Mouse (Mus musculus) thymus, adult 2 months (tissue): ENCODE data around the gene Cetn4.

Source experiments
- CTCF ChIP-seq: fragments of 200-500 bp; IDR thresholded peaks from 2 replicates; pipeline ENCODE4 v1.5.1; 2012; ENCODE audit warnings: mild to moderate bottlenecking, control low read depth, low read length, moderate library complexity, borderline replicate concordance; ENCODE audit not compliant: control insufficient read depth, poor library complexity, insufficient read depth; ENCODE audit errors: extremely low read depth
- POLR2A ChIP-seq: fragments of 200-500 bp; IDR thresholded peaks from 2 replicates; pipeline ENCODE4 v1.6.1; 2012; ENCODE audit warnings: mild to moderate bottlenecking, low read length, control low read depth, moderate library complexity; ENCODE audit not compliant: control insufficient read depth, poor library complexity, insufficient read depth; ENCODE audit errors: extremely low read depth

DNA sequence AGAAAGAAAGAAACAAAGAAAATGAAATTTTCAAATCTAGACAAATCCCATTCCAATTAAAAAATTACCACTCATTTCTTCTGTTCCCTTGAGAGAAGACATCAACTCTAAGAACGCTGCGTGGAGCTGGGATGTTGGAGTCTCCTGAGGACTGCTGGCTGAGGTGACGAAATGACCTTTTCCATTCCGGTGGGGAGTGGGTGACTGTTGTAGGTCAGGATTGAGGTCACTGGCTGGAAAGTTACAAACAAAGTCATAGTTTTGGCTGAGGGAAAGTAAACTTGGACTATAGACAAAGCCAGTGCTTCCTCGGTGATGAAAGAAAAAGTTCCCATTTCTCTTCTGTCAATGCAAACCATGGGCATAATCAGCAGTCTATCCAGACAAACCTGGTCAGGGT, 30.3 kb upstream of the Cetn4 start:
- TF ChIP-seq CTCF: no peak
- TF ChIP-seq POLR2A: no peak
